Mouse (Mus musculus): ENCODE results near the gene Rad17. TPM values are rescaled to one million over a fixed set of nuclear protein-coding genes. Genes with fewer than 3 reads are reported as not detected.

The Rad17 gene
- polyA plus RNA-seq, 1 experiment from 2014 or later, result 20.3 TPM

GRCm38 (mm10) chr13:100670181-100670741, 19.4 kb upstream of the Rad17 start:
- 37% methylated on average over 9 of the region's 9 CpGs for WGBS
- Histone ChIP-seq H3K4me3 (ENCODE audit: low read depth, low read length) (peak overlapping the region; percentile 47), H3K9me3 (ENCODE audit: control insufficient read depth, low read length) (peaks cover 4% of the 10 kb centered on the region; the same call in 1 of the 2 replicates), H3K36me3 (ENCODE audit: control insufficient read depth, insufficient read depth, low read length) (peaks cover 10% of the 10 kb centered on the region), H3K4me2 (ENCODE audit: low read length) (peak overlapping the region; percentile 65), H3K9ac (ENCODE audit: low read length) (peak overlapping the region; percentile 40), H3K27ac (ENCODE audit: low read depth) (peak overlapping the region; percentile 82), H3K27me3 (replicated peaks; ENCODE audit: control insufficient read depth, insufficient read depth, low read length) (no peaks in the 10 kb centered on the region), H3K4me1 (replicated peaks; ENCODE audit: control insufficient read depth, insufficient read depth, low read length) (no peaks in the 10 kb centered on the region)
- ATAC-seq (replicated peaks; ENCODE audit: low FRiP score, low TSS enrichment, low read depth) (no peak), DNase-seq (ENCODE audit: low spot score) (peak; percentile 59)

GRCm38 (mm10) chr13:100669291-100670022, 18.6 kb upstream of the Rad17 start, which contains the start of gene Ccdc125:
Gene Ccdc125, plus strand, starts transcription at chr13:100669717.
- H3K36me3 ChIP-seq (ENCODE audit: control insufficient read depth, insufficient read depth, low read length), result peaks cover 10% of the 10 kb centered on the region
- peak within 1 kb of the TSS; percentile 47 for H3K4me3 ChIP-seq (ENCODE audit: low read depth, low read length)
- ATAC-seq (replicated peaks; ENCODE audit: low FRiP score, low TSS enrichment, low read depth) (peak; percentile 81), DNase-seq (ENCODE audit: low spot score) (peak; percentile 83)
- no peaks in the 10 kb centered on the region for H3K27me3 ChIP-seq (replicated peaks; ENCODE audit: control insufficient read depth, insufficient read depth, low read length)
- H3K27ac ChIP-seq (ENCODE audit: low read depth), result peak within 1 kb of the TSS; percentile 82
- under 1% methylated on average over 44 of the region's 44 CpGs for WGBS
- peak within 1 kb of the TSS; percentile 40 for H3K9ac ChIP-seq (ENCODE audit: low read length)
- peaks cover 4% of the 10 kb centered on the region; the same call in 1 of the 2 replicates for H3K9me3 ChIP-seq (ENCODE audit: control insufficient read depth, low read length)
- H3K4me2 ChIP-seq (ENCODE audit: low read length), result peak within 1 kb of the TSS; percentile 65
- no peaks in the 10 kb centered on the region for H3K4me1 ChIP-seq (replicated peaks; ENCODE audit: control insufficient read depth, insufficient read depth, low read length)

DNA sequence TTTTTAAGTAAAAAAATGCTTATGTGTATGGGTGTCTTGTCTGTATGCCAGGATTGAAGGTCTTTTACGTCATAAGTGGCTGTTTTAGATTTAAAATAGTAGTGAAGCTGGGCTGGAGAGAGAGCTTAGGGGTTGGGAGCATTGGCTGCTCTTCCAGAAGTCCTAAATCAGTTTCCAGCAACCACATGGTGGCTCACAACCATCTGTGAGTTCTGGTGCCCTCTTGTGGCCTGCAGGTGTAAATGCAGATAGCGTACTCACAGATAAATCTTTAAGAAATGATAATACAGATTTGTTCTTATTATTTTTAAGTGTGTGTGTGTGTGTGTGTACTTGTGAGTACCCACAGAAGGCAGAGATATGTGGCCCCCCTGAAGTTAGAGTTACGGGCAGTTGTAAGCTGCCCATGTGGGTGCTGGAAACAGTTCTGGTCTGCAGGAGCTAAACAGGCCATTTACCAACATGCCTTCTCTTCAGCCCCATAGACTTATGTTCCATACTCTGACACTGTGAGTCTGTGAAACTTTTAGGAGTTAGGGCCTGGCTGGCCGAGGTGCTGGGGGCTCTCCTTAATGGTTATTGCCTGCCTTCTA, 9.1 kb upstream of the Rad17 start:
- WGBS, result 37% methylated on average over 4 of the region's 4 CpGs
- no peak; the same call in 1 of the 2 replicates for ATAC-seq (replicated peaks; ENCODE audit: low FRiP score, low TSS enrichment, low read depth)

DNA sequence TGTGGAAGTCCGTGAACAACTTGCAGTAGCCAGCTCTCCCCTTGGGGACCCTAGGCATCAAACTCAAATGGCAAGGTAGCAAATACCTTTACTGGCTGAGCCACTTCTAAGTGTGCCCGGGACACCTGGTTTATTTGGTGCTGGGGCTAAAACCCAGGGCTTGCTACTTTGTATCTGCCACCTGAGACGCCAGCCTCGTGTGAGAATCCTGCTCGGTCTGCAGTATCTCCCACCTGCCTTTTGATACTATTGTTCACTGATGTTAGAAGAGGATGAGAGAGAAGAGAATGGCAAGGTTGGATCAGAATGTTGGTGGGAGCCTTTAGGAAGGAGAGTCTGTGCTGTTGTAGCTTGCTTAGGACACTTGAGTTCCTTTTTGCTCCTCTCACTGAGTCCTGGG, 7.2 kb upstream of the Rad17 start:
- H3K4me3 ChIP-seq (ENCODE audit: low read depth, low read length), result no peak overlapping the region
- no peak overlapping the region for H3K9ac ChIP-seq (ENCODE audit: low read length)
- no peak for ATAC-seq (replicated peaks; ENCODE audit: low FRiP score, low TSS enrichment, low read depth)
- 94% methylated on average over 5 of the region's 5 CpGs for WGBS
- no peak overlapping the region for H3K27ac ChIP-seq (ENCODE audit: low read depth)
- no peaks in the 10 kb centered on the region for H3K27me3 ChIP-seq (replicated peaks; ENCODE audit: control insufficient read depth, insufficient read depth, low read length)
- no peak for DNase-seq (ENCODE audit: low spot score)
- peaks cover 24% of the 10 kb centered on the region for H3K36me3 ChIP-seq (ENCODE audit: control insufficient read depth, insufficient read depth, low read length)
- H3K4me2 ChIP-seq (ENCODE audit: low read length), result no peak overlapping the region
- H3K9me3 ChIP-seq (ENCODE audit: control insufficient read depth, low read length), result no peaks in the 10 kb centered on the region
- no peaks in the 10 kb centered on the region for H3K4me1 ChIP-seq (replicated peaks; ENCODE audit: control insufficient read depth, insufficient read depth, low read length)

More for the DNA sequence above, 9.1 kb upstream of the Rad17 start:
- Histone ChIP-seq H3K4me2 (ENCODE audit: low read length) (no peak overlapping the region), H3K27ac (ENCODE audit: low read depth) (no peak overlapping the region), H3K27me3 (replicated peaks; ENCODE audit: control insufficient read depth, insufficient read depth, low read length) (no peaks in the 10 kb centered on the region), H3K9ac (ENCODE audit: low read length) (no peak overlapping the region), H3K4me1 (replicated peaks; ENCODE audit: control insufficient read depth, insufficient read depth, low read length) (no peaks in the 10 kb centered on the region), H3K9me3 (ENCODE audit: control insufficient read depth, low read length) (no peaks in the 10 kb centered on the region), H3K36me3 (ENCODE audit: control insufficient read depth, insufficient read depth, low read length) (peaks cover 16% of the 10 kb centered on the region), H3K4me3 (ENCODE audit: low read depth, low read length) (no peak overlapping the region)
- peak; percentile 71 for DNase-seq (ENCODE audit: low spot score)

- peaks cover 20% of the 10 kb centered on the region for H3K36me3 ChIP-seq (ENCODE audit: control insufficient read depth, insufficient read depth, low read length)
- DNase-seq (ENCODE audit: low spot score) (no peak), ATAC-seq (replicated peaks; ENCODE audit: low FRiP score, low TSS enrichment, low read depth) (no peak)
- H3K4me3 ChIP-seq (ENCODE audit: low read depth, low read length), result peak within 1 kb of the TSS; percentile 98
- peaks cover 7% of the 10 kb centered on the region for H3K4me1 ChIP-seq (replicated peaks; ENCODE audit: control insufficient read depth, insufficient read depth, low read length)
- H3K27me3 ChIP-seq (replicated peaks; ENCODE audit: control insufficient read depth, insufficient read depth, low read length), result no peaks in the 10 kb centered on the region
- WGBS, result 1% methylated on average over 62 of the region's 63 CpGs
- peak within 1 kb of the TSS; percentile 84 for H3K9ac ChIP-seq (ENCODE audit: low read length)
- H3K27ac ChIP-seq (ENCODE audit: low read depth), result peak within 1 kb of the TSS; percentile 97
- peak within 1 kb of the TSS; percentile 85 for H3K4me2 ChIP-seq (ENCODE audit: low read length)
- H3K9me3 ChIP-seq (ENCODE audit: control insufficient read depth, low read length), result no peaks in the 10 kb centered on the region
Observed at GRCm38 (mm10) chr13:100651439-100652186, 762 bp upstream of the Rad17 start, which contains the start of gene Taf9. Gene Taf9, plus strand, starts transcription at chr13:100651579.

DNA sequence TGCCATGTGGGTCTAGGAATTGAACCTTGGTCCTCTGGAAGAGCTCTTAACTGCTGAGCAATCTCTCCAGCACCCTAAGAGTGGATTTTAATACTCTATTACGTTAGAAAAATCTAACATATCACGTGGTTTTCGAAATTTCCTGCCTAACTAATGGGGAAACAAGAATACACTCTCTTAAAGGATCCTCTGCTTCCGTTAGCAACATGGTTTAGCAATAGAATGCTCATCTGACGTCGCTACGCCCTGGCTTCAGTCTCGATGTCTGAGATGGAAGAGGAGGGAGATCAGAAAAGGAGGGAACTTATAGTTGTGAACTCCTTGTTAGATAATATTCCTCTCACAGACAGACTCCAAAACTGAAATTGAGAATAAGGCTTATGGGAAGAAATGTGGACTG, 2.6 kb downstream of the Rad17 start:
- Histone ChIP-seq H3K4me2 (ENCODE audit: low read length) (no peak overlapping the region), H3K4me1 (replicated peaks; ENCODE audit: control insufficient read depth, insufficient read depth, low read length) (peaks cover 7% of the 10 kb centered on the region), H3K27ac (ENCODE audit: low read depth) (no peak overlapping the region), H3K4me3 (ENCODE audit: low read depth, low read length) (no peak overlapping the region), H3K9me3 (ENCODE audit: control insufficient read depth, low read length) (no peaks in the 10 kb centered on the region), H3K36me3 (ENCODE audit: control insufficient read depth, insufficient read depth, low read length) (peaks cover 32% of the 10 kb centered on the region), H3K27me3 (replicated peaks; ENCODE audit: control insufficient read depth, insufficient read depth, low read length) (no peaks in the 10 kb centered on the region), H3K9ac (ENCODE audit: low read length) (no peak overlapping the region)
- ATAC-seq (replicated peaks; ENCODE audit: low FRiP score, low TSS enrichment, low read depth) (no peak), DNase-seq (ENCODE audit: low spot score) (no peak)
- WGBS, result 97% methylated on average over 8 of the region's 8 CpGs

DNA sequence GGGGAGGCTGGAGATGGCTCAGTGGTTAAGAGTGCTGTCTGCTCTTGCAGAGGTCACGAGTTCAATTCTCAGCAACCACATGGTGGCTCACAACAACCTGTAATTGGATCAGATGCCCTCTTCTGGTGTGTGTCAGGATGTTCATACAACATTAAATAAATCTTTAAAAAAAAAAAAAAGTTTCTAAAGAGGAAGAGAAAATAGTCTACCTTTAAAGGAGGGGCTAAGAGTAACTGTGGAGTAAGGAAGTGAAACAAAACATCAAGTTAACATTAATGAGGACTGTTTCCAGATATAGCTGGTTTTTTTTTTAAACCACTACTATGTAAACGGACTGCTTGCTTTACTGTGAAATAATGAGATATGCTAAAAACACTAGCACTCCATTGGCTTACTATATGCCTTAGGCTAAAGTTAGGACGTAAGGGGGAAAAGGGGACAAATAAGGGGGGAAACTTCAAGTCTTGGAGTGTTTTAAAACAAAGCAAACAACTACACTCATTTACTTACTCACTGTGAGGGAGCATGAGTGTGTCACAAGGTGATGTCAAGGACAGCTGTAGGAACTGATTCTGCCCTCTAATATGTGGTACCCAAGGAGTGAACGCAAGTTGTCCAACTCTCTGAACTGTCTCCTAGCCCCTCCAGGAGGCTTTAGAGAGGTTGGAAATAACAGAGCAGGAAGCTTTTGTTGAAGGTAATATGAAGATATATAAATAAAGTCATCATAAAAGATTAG, 8.2 kb downstream of the Rad17 start:
- no peaks in the 10 kb centered on the region for H3K9me3 ChIP-seq (ENCODE audit: control insufficient read depth, low read length)
- 89% methylated on average over 4 of the region's 4 CpGs for WGBS
- no peaks in the 10 kb centered on the region for H3K4me1 ChIP-seq (replicated peaks; ENCODE audit: control insufficient read depth, insufficient read depth, low read length)
- ATAC-seq (replicated peaks; ENCODE audit: low FRiP score, low TSS enrichment, low read depth) (no peak), DNase-seq (ENCODE audit: low spot score) (no peak)
- H3K36me3 ChIP-seq (ENCODE audit: control insufficient read depth, insufficient read depth, low read length), result peaks cover 79% of the 10 kb centered on the region
- H3K4me3 ChIP-seq (ENCODE audit: low read depth, low read length), result no peak overlapping the region
- H3K27me3 ChIP-seq (replicated peaks; ENCODE audit: control insufficient read depth, insufficient read depth, low read length), result no peaks in the 10 kb centered on the region
- no peak overlapping the region for H3K4me2 ChIP-seq (ENCODE audit: low read length)
- H3K9ac ChIP-seq (ENCODE audit: low read length), result no peak overlapping the region
- no peak overlapping the region for H3K27ac ChIP-seq (ENCODE audit: low read depth)

All from intestine, embryonic 14.5 days (tissue).